Mouse (Mus musculus): ENCODE results near the gene Wdr95. TPM values are rescaled to one million over a fixed set of nuclear protein-coding genes. Genes with fewer than 3 reads are reported as not detected.

The Wdr95 gene
- polyA plus RNA-seq, 1 experiment from 2014 or later = not detected

GRCm38 (mm10) chr5:149576977-149577376, 48.5 kb downstream of the Wdr95 start:
- 26% methylated on average over 10 of the region's 10 CpGs for WGBS
- DNase-seq (ENCODE audit: low spot score) (peak; percentile 21), ATAC-seq (ENCODE audit: low FRiP score, low TSS enrichment) (no peak)
- Histone ChIP-seq H3K9ac (ENCODE audit: low read length) (no peak overlapping the region), H3K27ac (replicated peaks) (no peak overlapping the region), H3K27me3 (ENCODE audit: control insufficient read depth, insufficient read depth, low read length) (no peaks in the 10 kb centered on the region), H3K4me2 (replicated peaks; ENCODE audit: low read depth) (no peak overlapping the region), H3K36me3 (ENCODE audit: control insufficient read depth, insufficient read depth, low read length) (no peaks in the 10 kb centered on the region), H3K9me3 (ENCODE audit: control insufficient read depth, low read length) (no peaks in the 10 kb centered on the region), H3K4me3 (ENCODE audit: low read depth, low read length) (no peak overlapping the region), H3K4me1 (replicated peaks; ENCODE audit: control insufficient read depth, insufficient read depth) (no peaks in the 10 kb centered on the region)
- no peak for TF ChIP-seq CTCF (IDR thresholded peaks at IDR 0.05; ENCODE audit: low read depth)
- no peak for TF ChIP-seq EP300 (optimal IDR thresholded peaks at IDR 0.05)

GRCm38 (mm10) chr5:149577449-149577848, 49.0 kb downstream of the Wdr95 start:
- H3K9me3 ChIP-seq (ENCODE audit: control insufficient read depth, low read length) = no peaks in the 10 kb centered on the region
- H3K9ac ChIP-seq (ENCODE audit: low read length) = no peak overlapping the region
- DNase-seq (ENCODE audit: low spot score) = no peak
- H3K36me3 ChIP-seq (ENCODE audit: control insufficient read depth, insufficient read depth, low read length) = no peaks in the 10 kb centered on the region
- H3K27me3 ChIP-seq (ENCODE audit: control insufficient read depth, insufficient read depth, low read length) = no peaks in the 10 kb centered on the region
- TF ChIP-seq EP300 (optimal IDR thresholded peaks at IDR 0.05) (no peak), CTCF (IDR thresholded peaks at IDR 0.05; ENCODE audit: low read depth) (no peak)
- no peak overlapping the region for H3K27ac ChIP-seq (replicated peaks)
- ATAC-seq (ENCODE audit: low FRiP score, low TSS enrichment) = no peak
- H3K4me3 ChIP-seq (ENCODE audit: low read depth, low read length) = no peak overlapping the region
- WGBS = 30% methylated on average over 10 of the region's 10 CpGs
- no peak overlapping the region for H3K4me2 ChIP-seq (replicated peaks; ENCODE audit: low read depth)
- no peaks in the 10 kb centered on the region for H3K4me1 ChIP-seq (replicated peaks; ENCODE audit: control insufficient read depth, insufficient read depth)

- no peak for DNase-seq (ENCODE audit: low spot score)
- Histone ChIP-seq H3K4me3 (ENCODE audit: low read depth, low read length) (no peak overlapping the region), H3K4me1 (replicated peaks; ENCODE audit: control insufficient read depth, insufficient read depth) (no peaks in the 10 kb centered on the region), H3K27ac (replicated peaks) (no peak overlapping the region), H3K9me3 (ENCODE audit: control insufficient read depth, low read length) (no peaks in the 10 kb centered on the region), H3K4me2 (replicated peaks; ENCODE audit: low read depth) (no peak overlapping the region), H3K9ac (ENCODE audit: low read length) (no peak overlapping the region), H3K27me3 (ENCODE audit: control insufficient read depth, insufficient read depth, low read length) (no peaks in the 10 kb centered on the region), H3K36me3 (ENCODE audit: control insufficient read depth, insufficient read depth, low read length) (no peaks in the 10 kb centered on the region)
- TF ChIP-seq EP300 (optimal IDR thresholded peaks at IDR 0.05) (no peak), CTCF (IDR thresholded peaks at IDR 0.05; ENCODE audit: low read depth) (no peak)
- 47% methylated on average over 5 of the region's 5 CpGs for WGBS
- ATAC-seq (ENCODE audit: low FRiP score, low TSS enrichment) = no peak
These were observed 54.3 kb downstream of the Wdr95 start for GRCm38 (mm10) chr5:149582642-149583262.

GRCm38 (mm10) chr5:149583507-149583906, 55.0 kb downstream of the Wdr95 start:
- Histone ChIP-seq H3K4me2 (replicated peaks; ENCODE audit: low read depth) (no peak overlapping the region), H3K27ac (replicated peaks) (no peak overlapping the region), H3K27me3 (ENCODE audit: control insufficient read depth, insufficient read depth, low read length) (no peaks in the 10 kb centered on the region), H3K4me3 (ENCODE audit: low read depth, low read length) (no peak overlapping the region), H3K9ac (ENCODE audit: low read length) (no peak overlapping the region), H3K36me3 (ENCODE audit: control insufficient read depth, insufficient read depth, low read length) (no peaks in the 10 kb centered on the region), H3K9me3 (ENCODE audit: control insufficient read depth, low read length) (no peaks in the 10 kb centered on the region), H3K4me1 (replicated peaks; ENCODE audit: control insufficient read depth, insufficient read depth) (no peaks in the 10 kb centered on the region)
- WGBS = 23% methylated on average over 8 of the region's 8 CpGs
- TF ChIP-seq CTCF (IDR thresholded peaks at IDR 0.05; ENCODE audit: low read depth) (no peak), EP300 (optimal IDR thresholded peaks at IDR 0.05) (no peak)
- DNase-seq (ENCODE audit: low spot score) (no peak), ATAC-seq (ENCODE audit: low FRiP score, low TSS enrichment) (no peak)

GRCm38 (mm10) chr5:149584154-149584655, 55.7 kb downstream of the Wdr95 start:
- ATAC-seq (ENCODE audit: low FRiP score, low TSS enrichment) = no peak
- no peaks in the 10 kb centered on the region for H3K9me3 ChIP-seq (ENCODE audit: control insufficient read depth, low read length)
- no peak for DNase-seq (ENCODE audit: low spot score)

GRCm38 (mm10) chr5:149585231-149585630, 56.8 kb downstream of the Wdr95 start:
- Histone ChIP-seq H3K4me2 (replicated peaks; ENCODE audit: low read depth) (no peak overlapping the region), H3K27me3 (ENCODE audit: control insufficient read depth, insufficient read depth, low read length) (no peaks in the 10 kb centered on the region), H3K27ac (replicated peaks) (no peak overlapping the region), H3K36me3 (ENCODE audit: control insufficient read depth, insufficient read depth, low read length) (no peaks in the 10 kb centered on the region), H3K4me3 (ENCODE audit: low read depth, low read length) (no peak overlapping the region), H3K9me3 (ENCODE audit: control insufficient read depth, low read length) (no peaks in the 10 kb centered on the region), H3K9ac (ENCODE audit: low read length) (no peak overlapping the region), H3K4me1 (replicated peaks; ENCODE audit: control insufficient read depth, insufficient read depth) (no peaks in the 10 kb centered on the region)
- DNase-seq (ENCODE audit: low spot score) (no peak), ATAC-seq (ENCODE audit: low FRiP score, low TSS enrichment) (no peak)
- TF ChIP-seq CTCF (IDR thresholded peaks at IDR 0.05; ENCODE audit: low read depth) = no peak
- no peak for TF ChIP-seq EP300 (optimal IDR thresholded peaks at IDR 0.05)
- 76% methylated on average over 1 of the region's 1 CpGs for WGBS

More at GRCm38 (mm10) chr5:149584154-149584655, 55.7 kb downstream of the Wdr95 start:
- Histone ChIP-seq H3K27ac (replicated peaks) (no peak overlapping the region), H3K4me2 (replicated peaks; ENCODE audit: low read depth) (no peak overlapping the region), H3K4me1 (replicated peaks; ENCODE audit: control insufficient read depth, insufficient read depth) (no peaks in the 10 kb centered on the region), H3K4me3 (ENCODE audit: low read depth, low read length) (no peak overlapping the region), H3K9ac (ENCODE audit: low read length) (no peak overlapping the region), H3K36me3 (ENCODE audit: control insufficient read depth, insufficient read depth, low read length) (no peaks in the 10 kb centered on the region), H3K27me3 (ENCODE audit: control insufficient read depth, insufficient read depth, low read length) (no peaks in the 10 kb centered on the region)
- no peak for TF ChIP-seq CTCF (IDR thresholded peaks at IDR 0.05; ENCODE audit: low read depth)
- TF ChIP-seq EP300 (optimal IDR thresholded peaks at IDR 0.05) = no peak
- WGBS = 68% methylated on average over 8 of the region's 8 CpGs

All from stomach, postnatal 0 days (tissue).